Mouse (Mus musculus) heart, postnatal 0 days (tissue): ENCODE measurements around the gene Pip4k2b. TPM values are rescaled to one million over a fixed set of nuclear protein-coding genes. Genes with fewer than 3 reads are reported as not detected.

Experiments used
- ATAC-seq: fragments of 200-750 bp; cut with Nextera tagmentation; 2 replicates; pipeline ENCODE4 v1.8.0; 2017; ENCODE audit warnings: low read depth, moderate number of reproducible peaks, moderate library complexity; ENCODE audit not compliant: insufficient read depth
- DNase-seq: peaks from one replicate; pipeline ENCODE4 v3.0.0-alpha.2; 2016; ENCODE audit warnings: low spot score
- H3K27ac ChIP-seq: fragments of 300-500 bp; sonication (generic); 2 replicates; pipeline ENCODE4 v1.5.1; 2014; ENCODE audit warnings: low read depth, mild to moderate bottlenecking
- H3K27me3 ChIP-seq: fragments of 300-500 bp; sonication (generic); 2 replicates; pipeline ENCODE4 v1.6.1; 2014; ENCODE audit warnings: low read length, mixed read lengths; ENCODE audit not compliant: control insufficient read depth, insufficient read depth
- H3K36me3 ChIP-seq: fragments of 300-500 bp; sonication (generic); replicated peaks from 2 replicates; pipeline ENCODE4 v1.6.1; 2014; ENCODE audit warnings: low read length, mixed read lengths; ENCODE audit not compliant: control insufficient read depth, insufficient read depth
- H3K4me1 ChIP-seq: fragments of 300-500 bp; sonication (generic); 2 replicates; pipeline ENCODE4 v1.6.1; 2014; ENCODE audit warnings: antibody characterized with exemption; ENCODE audit not compliant: control insufficient read depth, insufficient read depth
- H3K4me2 ChIP-seq: fragments of 300-500 bp; sonication (generic); 2 replicates; pipeline ENCODE4 v1.6.1; 2014; ENCODE audit warnings: low read depth, mild to moderate bottlenecking, low read length, moderate library complexity
- H3K4me3 ChIP-seq: fragments of 300-500 bp; sonication (generic); 2 replicates; pipeline ENCODE4 v1.5.1; 2014; ENCODE audit warnings: low read depth, low read length
- H3K9ac ChIP-seq: fragments of 300-500 bp; sonication (generic); replicated peaks from 2 replicates; pipeline ENCODE4 v1.6.1; 2014; ENCODE audit warnings: low read depth, low read length, mixed read lengths
- H3K9me3 ChIP-seq: fragments of 300-500 bp; sonication (generic); replicated peaks from 2 replicates; pipeline ENCODE4 v1.6.1; 2016; ENCODE audit warnings: low read length; ENCODE audit not compliant: control insufficient read depth
- CTCF ChIP-seq: IDR thresholded peaks from 2 replicates; pipeline ENCODE4 v1.5.1; 2016; ENCODE audit warnings: antibody characterized with exemption, control low read depth, low read depth
- EP300 ChIP-seq: IDR thresholded peaks from 2 replicates; pipeline ENCODE4 v1.6.1; 2016; ENCODE audit warnings: antibody characterized with exemption, low read depth
- WGBS: fragments of 180-500 bp; shearing (Covaris S2); extraction: QIAGEN DNeasy Blood & Tissue Kit; methylation state at CpG from one replicate; pipeline ENCODE4 v1.1.7; 2014; 5-methylcytosine and 5-hydroxymethylcytosine counted together
- polyA plus RNA-seq: library from polyadenylated mRNA; unstranded; fragments of >200 nt; fragmentation: Nextera tagmentation; extraction: Ambion mirVana; gene quantifications from 2 replicates; pipeline ENCODE4 v1.2.1, GENCODE M21; 2015
- total RNA-seq: library from RNA; depleted of rRNA; stranded (reverse); fragments of >200 nt; gene quantifications from 2 replicates; pipeline ENCODE4 v1.2.3, GENCODE M21; 2014; ENCODE audit warnings: low replicate concordance

Pip4k2b gene
- total and polyA plus RNA-seq, 2 experiments from 2014 or later = 0.79 to 12.7 TPM

DNA sequence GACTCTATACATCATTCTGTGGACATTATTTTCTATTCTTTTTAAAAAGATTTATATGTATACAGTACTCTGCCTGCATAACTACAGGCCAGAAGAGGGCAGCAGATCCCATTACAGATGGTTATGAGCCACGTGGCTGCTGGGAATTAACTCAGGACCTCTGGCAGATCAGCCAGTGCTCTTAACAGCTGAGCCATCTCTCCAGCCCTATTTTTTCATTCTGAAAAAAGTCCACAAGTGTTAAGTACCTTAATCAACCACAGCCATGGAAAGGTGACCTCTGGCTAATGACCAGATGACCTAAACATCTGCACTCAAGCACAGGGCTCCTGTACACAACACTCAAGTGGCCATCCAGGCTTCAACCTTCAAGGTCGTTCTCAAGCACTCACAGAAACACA lies 32.6 kb upstream of the Pip4k2b start:
- 0 out of 2 replicates have a peak, but pooled peaks have one; percentile 18 for ATAC-seq
- WGBS = 44% methylated on average over 2 of the region's 2 CpGs
- DNase-seq = no peak
- Histone ChIP-seq H3K36me3 (peaks cover 43% of the 10 kb centered on the region), H3K4me1 (peaks cover 4% of the 10 kb centered on the region; the same call in 1 of the 2 replicates), H3K9ac (no peak overlapping the region), H3K27ac (no peak overlapping the region), H3K27me3 (no peaks in the 10 kb centered on the region), H3K4me2 (no peak overlapping the region), H3K4me3 (no peak overlapping the region), H3K9me3 (no peaks in the 10 kb centered on the region)
- TF ChIP-seq CTCF (peak; percentile 18; the same call in 1 of the 2 replicates), EP300 (no peak)

DNA sequence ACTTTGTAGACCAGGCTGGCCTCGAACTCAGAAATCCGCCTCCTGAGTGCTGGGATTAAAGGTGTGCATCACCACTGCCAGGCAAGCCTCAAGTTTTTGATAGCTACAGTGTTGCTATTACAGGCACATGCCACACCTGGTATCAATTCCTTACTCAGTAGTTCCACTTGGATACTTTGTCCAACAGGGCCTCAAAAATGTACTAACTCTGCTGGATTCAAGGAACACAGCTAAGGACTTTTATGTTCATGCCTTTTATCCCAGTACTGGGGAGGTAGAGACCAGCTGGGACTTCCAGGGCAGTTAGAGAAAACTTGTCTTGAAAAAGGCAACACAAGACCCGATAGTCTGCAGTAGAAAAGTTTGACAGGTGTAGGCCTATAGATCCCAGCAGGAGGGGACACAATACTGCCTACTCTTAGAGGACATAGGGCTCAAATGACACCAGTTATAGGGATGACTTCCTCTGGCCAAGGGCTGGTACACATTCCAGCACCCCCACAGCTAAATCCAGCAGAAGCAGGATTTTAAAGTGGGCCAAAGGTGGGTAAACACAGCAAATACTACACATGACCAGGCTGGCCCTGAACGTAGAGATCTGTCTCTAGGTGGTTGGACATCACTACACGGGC lies 32.1 kb upstream of the Pip4k2b start:
- Histone ChIP-seq H3K27ac (no peak overlapping the region), H3K4me3 (no peak overlapping the region), H3K36me3 (peaks cover 43% of the 10 kb centered on the region), H3K9ac (no peak overlapping the region), H3K4me2 (no peak overlapping the region), H3K9me3 (no peaks in the 10 kb centered on the region), H3K4me1 (peaks cover 4% of the 10 kb centered on the region; the same call in 1 of the 2 replicates), H3K27me3 (no peaks in the 10 kb centered on the region)
- 59% methylated on average over 5 of the region's 5 CpGs for WGBS
- DNase-seq (no peak), ATAC-seq (no peak)
- no peak for TF ChIP-seq CTCF
- TF ChIP-seq EP300 = no peak

GRCm38 (mm10) chr11:97775808-97776496 lies 31.4 kb upstream of the Pip4k2b start, which contains the start of gene 1700001P01Rik:
Gene 1700001P01Rik, minus strand, starts transcription at chr11:97775918.
- Histone ChIP-seq H3K27me3 (no peaks in the 10 kb centered on the region), H3K4me1 (peaks cover 2% of the 10 kb centered on the region; the same call in 1 of the 2 replicates), H3K9me3 (no peaks in the 10 kb centered on the region), H3K9ac (no peak within 1 kb of the TSS), H3K27ac (no peak within 1 kb of the TSS), H3K36me3 (peaks cover 42% of the 10 kb centered on the region), H3K4me3 (no peak within 1 kb of the TSS), H3K4me2 (no peak within 1 kb of the TSS)
- 50% methylated on average over 17 of the region's 17 CpGs for WGBS
- no peak for ATAC-seq
- TF ChIP-seq EP300 (no peak), CTCF (no peak)
- DNase-seq = no peak

DNA sequence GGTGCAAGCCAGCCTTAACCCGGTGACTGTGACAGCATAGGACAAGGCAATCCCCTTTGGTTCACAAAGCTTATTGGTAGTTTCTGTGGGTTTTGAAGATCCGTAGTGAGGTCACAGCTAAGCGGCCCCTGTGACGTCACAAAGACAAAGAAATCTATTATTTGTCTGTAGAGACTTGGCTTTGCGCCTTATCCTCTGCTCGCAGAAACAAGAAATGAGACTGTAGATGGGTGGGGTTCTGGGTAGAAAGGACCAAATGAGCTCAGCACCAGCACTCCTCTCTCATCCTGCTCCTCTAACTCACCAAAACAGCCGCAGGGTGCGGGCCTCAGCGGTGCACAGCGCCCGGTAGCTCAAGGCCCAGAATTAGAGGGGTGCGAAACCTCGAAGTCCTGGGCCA lies 30.7 kb upstream of the Pip4k2b start:
- Histone ChIP-seq H3K27me3 (no peaks in the 10 kb centered on the region), H3K27ac (no peak overlapping the region), H3K4me3 (no peak overlapping the region), H3K9ac (no peak overlapping the region), H3K4me1 (no peaks in the 10 kb centered on the region), H3K4me2 (no peak overlapping the region), H3K9me3 (no peaks in the 10 kb centered on the region), H3K36me3 (peaks cover 34% of the 10 kb centered on the region)
- 68% methylated on average over 13 of the region's 13 CpGs for WGBS
- DNase-seq (no peak), ATAC-seq (no peak)
- no peak for TF ChIP-seq CTCF
- TF ChIP-seq EP300 = no peak

- Histone ChIP-seq H3K9ac (no peak overlapping the region), H3K27me3 (no peaks in the 10 kb centered on the region), H3K9me3 (no peaks in the 10 kb centered on the region), H3K4me3 (no peak overlapping the region), H3K4me1 (no peaks in the 10 kb centered on the region), H3K4me2 (no peak overlapping the region), H3K36me3 (no peaks in the 10 kb centered on the region), H3K27ac (no peak overlapping the region)
- DNase-seq (no peak), ATAC-seq (no peak)
- 72% methylated on average over 14 of the region's 14 CpGs for WGBS
- TF ChIP-seq CTCF = no peak
Observed at GRCm38 (mm10) chr11:97771410-97771809, 26.9 kb upstream of the Pip4k2b start.

DNA sequence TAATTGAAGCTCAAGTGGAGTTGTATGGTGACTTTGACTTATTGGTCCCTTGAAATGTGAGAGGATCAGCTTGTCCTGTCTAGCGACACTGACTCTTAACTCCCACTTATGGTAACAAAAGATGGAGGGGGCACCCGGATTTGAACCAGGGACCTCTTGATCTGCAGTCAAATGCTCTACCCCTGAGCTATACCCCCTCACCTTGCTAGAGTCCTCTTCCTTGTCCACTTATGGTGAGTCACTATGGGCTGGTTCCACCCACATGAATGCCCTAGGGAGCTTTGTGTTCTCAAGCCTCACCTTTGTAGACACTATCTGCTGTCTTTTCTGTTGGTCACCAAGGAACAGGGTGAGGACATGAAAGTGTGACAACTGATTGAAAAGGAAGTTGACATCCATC lies 25.2 kb upstream of the Pip4k2b start:
- Histone ChIP-seq H3K36me3 (no peaks in the 10 kb centered on the region), H3K9ac (no peak overlapping the region), H3K4me1 (peaks cover 10% of the 10 kb centered on the region), H3K4me3 (no peak overlapping the region), H3K27me3 (no peaks in the 10 kb centered on the region), H3K4me2 (no peak overlapping the region), H3K9me3 (no peaks in the 10 kb centered on the region), H3K27ac (no peak overlapping the region)
- TF ChIP-seq EP300 = no peak
- TF ChIP-seq CTCF = no peak
- 22% methylated on average over 2 of the region's 2 CpGs for WGBS
- DNase-seq = no peak
- no peak for ATAC-seq
